25 mouse cellular contexts compared by ENCODE assay signal in the genomic region with DNA sequence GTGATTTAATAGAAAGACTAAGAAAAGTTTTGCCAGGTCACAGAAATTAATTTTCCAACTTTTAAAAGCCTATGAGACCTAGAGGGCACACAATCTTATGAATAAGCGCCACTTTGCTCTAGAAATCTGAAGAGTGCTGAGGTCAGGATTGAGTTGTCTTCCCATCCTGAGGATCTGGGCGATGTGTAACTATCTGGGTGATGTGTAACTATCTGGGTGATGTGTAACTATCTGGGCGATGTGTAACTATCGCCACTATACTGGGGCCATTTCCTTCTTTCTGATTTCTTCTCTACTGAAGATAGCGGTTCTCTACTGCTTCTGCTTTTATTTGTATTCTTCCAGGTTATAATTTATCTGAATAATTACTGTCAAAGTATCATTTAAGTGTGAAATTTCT. TPM values are rescaled to one million over a fixed set of nuclear protein-coding genes. Genes with fewer than 3 reads are reported as not detected.
DNase-seq lines count a peak whose midpoint lies in the region; ATAC-seq lines count a peak whose summit lies in the region.
"Had no signal": no experiment of that assay in that cellular context is flagged by ENCODE, and none has a peak within 500 bp of the region (broad histone marks: within the 10 kb centered on the region; RNA-seq: fewer than 3 reads in every experiment).

No protein-coding gene starts in this region.

- no peak overlapping the region for H3K4me2 ChIP-seq in kidney, embryonic 14.5 days (replicated peaks; ENCODE audit: low read depth, low read length)
- H3K4me2 ChIP-seq in midbrain, embryonic 14.5 days (ENCODE audit: low read length): no peak overlapping the region
- H3K4me2 ChIP-seq: embryonic facial prominence, embryonic 13.5 days; forebrain, embryonic 12.5 days; heart, embryonic 13.5 days; hindbrain, embryonic 12.5 days had no signal

- no peak overlapping the region for H3K4me3 ChIP-seq in kidney, embryonic 14.5 days (ENCODE audit: low read length)
- H3K4me3 ChIP-seq in midbrain, embryonic 14.5 days (replicated peaks; ENCODE audit: low read depth, low read length): no peak overlapping the region
- H3K4me3 ChIP-seq: embryonic facial prominence, embryonic 13.5 days; forebrain, embryonic 12.5 days; heart, embryonic 13.5 days; hindbrain, embryonic 12.5 days had no signal

- H3K9me3 ChIP-seq in kidney, embryonic 14.5 days (ENCODE audit: control insufficient read depth, low read length): no peaks in the 10 kb centered on the region
- H3K9me3 ChIP-seq in midbrain, embryonic 14.5 days (ENCODE audit: control insufficient read depth, low read length): no peaks in the 10 kb centered on the region
- H3K9me3 ChIP-seq: embryonic facial prominence, embryonic 13.5 days; heart, embryonic 13.5 days; hindbrain, embryonic 12.5 days had no signal

- H3K36me3 ChIP-seq in kidney, embryonic 14.5 days (ENCODE audit: control insufficient read depth, insufficient read depth, low read length): no peaks in the 10 kb centered on the region
- no peaks in the 10 kb centered on the region for H3K36me3 ChIP-seq in midbrain, embryonic 14.5 days (ENCODE audit: control insufficient read depth, insufficient read depth, low read length)
- H3K36me3 ChIP-seq: embryonic facial prominence, embryonic 13.5 days; forebrain, embryonic 12.5 days; heart, embryonic 13.5 days; hindbrain, embryonic 12.5 days had no signal

- H3K27ac ChIP-seq in kidney, embryonic 14.5 days (ENCODE audit: low read depth, low read length): no peak overlapping the region
- H3K27ac ChIP-seq in midbrain, embryonic 14.5 days (replicated peaks; ENCODE audit: low read depth, low read length): no peak overlapping the region
- H3K27ac ChIP-seq: embryonic facial prominence, embryonic 13.5 days; forebrain, embryonic 12.5 days; heart, embryonic 13.5 days; hindbrain, embryonic 12.5 days had no signal

- peak; percentile 16 for DNase-seq in kidney, adult 11 months
- peak; percentile 75 for DNase-seq in kidney, adult 9 months
- DNase-seq in kidney, postnatal 14 days: peak; percentile 46
- no peak for DNase-seq in B cell, adult 2 months
- no peak for DNase-seq in midbrain, embryonic 14.5 days
- DNase-seq: adrenal gland, postnatal 14 days; cerebellum, adult 18-20 months; cerebellum, adult 9-11 months; cerebellum, postnatal 36 days; gastrocnemius, postnatal 25 days; heart, postnatal 4 days had no signal

- ATAC-seq in kidney, embryonic 14.5 days (ENCODE audit: low FRiP score, low TSS enrichment): no peak
- no peak for ATAC-seq in monocyte, adult 5-6 weeks (replicated peaks; ENCODE audit: insufficient number of reproducible peaks, low FRiP score, low TSS enrichment, poor library complexity, severe bottlenecking)
- ATAC-seq in midbrain, embryonic 14.5 days (ENCODE audit: low FRiP score, low TSS enrichment): no peak
- ATAC-seq: activated CD4-positive, CD25-positive, alpha-beta regulatory T cell, adult 4 months; forebrain, embryonic 16.5 days; Patski had no signal

- no peaks in the 10 kb centered on the region for H3K4me1 ChIP-seq in kidney, embryonic 14.5 days (ENCODE audit: control insufficient read depth, insufficient read depth, low read length)
- no peaks in the 10 kb centered on the region for H3K4me1 ChIP-seq in midbrain, embryonic 14.5 days (ENCODE audit: control insufficient read depth, insufficient read depth, low read length)
- H3K4me1 ChIP-seq: forebrain, embryonic 12.5 days; heart, embryonic 13.5 days; hindbrain, embryonic 12.5 days had no signal

- 81% methylated on average over 5 of the region's 5 CpGs for WGBS in kidney, embryonic 14.5 days
- WGBS in midbrain, embryonic 14.5 days: 92% methylated on average over 5 of the region's 5 CpGs

- no peaks in the 10 kb centered on the region for H3K27me3 ChIP-seq in kidney, embryonic 14.5 days (ENCODE audit: control insufficient read depth, insufficient read depth, low read length)
- H3K27me3 ChIP-seq in midbrain, embryonic 14.5 days (ENCODE audit: control insufficient read depth, insufficient read depth, low read length): no peaks in the 10 kb centered on the region
- H3K27me3 ChIP-seq: CH12.LX; embryonic facial prominence, embryonic 13.5 days; heart, embryonic 13.5 days; hindbrain, embryonic 12.5 days had no signal

- H3K9ac ChIP-seq in kidney, embryonic 14.5 days (ENCODE audit: low read depth, low read length): no peak overlapping the region
- H3K9ac ChIP-seq in midbrain, embryonic 14.5 days (replicated peaks; ENCODE audit: low read length): no peak overlapping the region
- H3K9ac ChIP-seq: embryonic facial prominence, embryonic 13.5 days; forebrain, embryonic 12.5 days; heart, embryonic 13.5 days; hindbrain, embryonic 12.5 days had no signal

RNA-seq across cellular contexts. Expression of gene A930009A15Rik, which starts 58.8 kb away (rescaled TPM):
- polyA plus RNA-seq in kidney, embryonic 14.5 days (2014; fragmentation: Nextera tagmentation; extraction: Ambion mirVana): 0.37 TPM in 1 of 2 replicates, not detected in the other
- total RNA-seq in monocyte, adult 5-6 weeks (2017): not detected in 3 replicates
- 0.36 and 0.66 TPM in 2 replicates for polyA plus RNA-seq in midbrain, embryonic 14.5 days (2014; fragmentation: Nextera tagmentation; extraction: Ambion mirVana)
- total RNA-seq: adrenal gland, adult 18-20 months; adrenal gland, postnatal 14 days; CH12.LX; gastrocnemius, adult 18-20 months; gastrocnemius, postnatal 25 days; granulocyte monocyte progenitor cell, adult 5-6 weeks; heart, postnatal 4 days had no signal
- polyA plus RNA-seq: activated CD4-positive, CD25-positive, alpha-beta regulatory T cell, adult 4 months; embryonic facial prominence, embryonic 13.5 days; forebrain, embryonic 12.5 days; heart, embryonic 13.5 days; heart, postnatal 0 days; Patski had no signal

Comparison
In these comparisons a context has a peak if more than half of its experiments do, and no peak if none do; other contexts are left out.
1. DNase-seq: peak in kidney, adult 11 months (single experiment), kidney, adult 9 months (single experiment) and kidney, postnatal 14 days (single experiment); none in B cell, adult 2 months (0 of 2) and midbrain, embryonic 14.5 days (single experiment).